Mouse (Mus musculus): ENCODE measurements around the gene Syngr3. TPM values are rescaled to one million over a fixed set of nuclear protein-coding genes. Genes with fewer than 3 reads are reported as not detected.

Gene Syngr3
- polyA plus RNA-seq, 1 experiment: not detected

DNA sequence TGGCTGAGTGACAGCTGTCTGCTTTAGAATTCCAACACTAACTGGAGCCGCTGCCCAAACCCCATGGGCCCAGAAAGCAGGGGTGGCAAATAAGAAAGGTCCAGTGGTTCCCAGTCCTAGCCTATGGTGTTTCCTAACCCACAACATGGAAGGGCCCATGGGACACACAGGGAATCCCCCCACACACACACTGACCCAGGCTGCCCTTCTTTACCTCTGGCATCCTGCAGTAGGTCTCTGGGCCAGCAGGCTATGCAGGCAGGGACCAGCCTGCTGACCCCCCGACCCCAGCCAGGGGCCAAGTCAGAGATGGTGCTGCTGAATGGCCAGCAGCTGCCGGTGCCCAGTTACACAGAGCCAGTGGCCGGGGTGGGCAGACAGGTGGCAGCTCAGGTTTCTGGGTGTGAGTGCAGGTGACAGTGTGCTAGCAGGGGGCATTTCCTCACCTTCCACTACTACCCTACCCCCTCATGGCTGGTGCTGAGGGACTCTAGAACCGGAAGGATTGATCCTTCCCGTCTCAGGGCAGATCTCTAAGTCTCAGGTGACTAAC is 46.9 kb downstream of the Syngr3 start:
- Histone ChIP-seq H3K27ac (ENCODE audit: control insufficient read depth, insufficient read depth, low read depth, low read length, poor library complexity) (no peak overlapping the region), H3K4me3 (replicated peaks; ENCODE audit: control insufficient read depth, low read depth, low read length) (no peak overlapping the region), H3K4me1 (ENCODE audit: control insufficient read depth, insufficient read depth, low read length) (no peaks in the 10 kb centered on the region)
- 88% methylated on average over 6 of the region's 6 CpGs for WGBS
- TF ChIP-seq POLR2A (IDR thresholded peaks at IDR 0.05; ENCODE audit: borderline replicate concordance, control insufficient read depth, low read depth, low read length): no peak
- TF ChIP-seq CTCF (IDR thresholded peaks at IDR 0.05; ENCODE audit: control insufficient read depth, insufficient read depth, low read length): no peak

DNA sequence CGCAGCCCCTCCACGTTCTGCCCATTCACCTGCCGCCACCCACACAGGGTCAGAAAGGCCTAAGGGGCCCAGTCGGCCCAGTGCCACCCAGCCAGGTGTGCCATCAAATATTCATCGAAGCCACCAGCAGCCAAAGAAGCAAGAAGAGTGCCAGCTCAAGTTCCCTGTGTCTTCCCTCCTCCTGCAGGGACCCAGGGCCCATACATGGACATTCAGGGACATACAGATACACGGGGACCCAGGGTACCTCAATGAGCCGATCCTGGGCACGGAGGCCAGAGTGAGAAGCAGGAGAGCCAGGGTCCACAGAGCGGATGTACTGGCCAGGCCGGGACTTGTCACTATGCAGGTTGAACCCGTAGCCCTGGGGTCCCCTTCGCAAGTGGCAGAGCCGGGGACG is 47.8 kb downstream of the Syngr3 start:
- Histone ChIP-seq H3K27ac (ENCODE audit: control insufficient read depth, insufficient read depth, low read depth, low read length, poor library complexity) (no peak overlapping the region), H3K4me1 (ENCODE audit: control insufficient read depth, insufficient read depth, low read length) (no peaks in the 10 kb centered on the region), H3K4me3 (replicated peaks; ENCODE audit: control insufficient read depth, low read depth, low read length) (no peak overlapping the region)
- 90% methylated on average over 14 of the region's 14 CpGs for WGBS
- TF ChIP-seq CTCF (IDR thresholded peaks at IDR 0.05; ENCODE audit: control insufficient read depth, insufficient read depth, low read length) (no peak), POLR2A (IDR thresholded peaks at IDR 0.05; ENCODE audit: borderline replicate concordance, control insufficient read depth, low read depth, low read length) (no peak)

GRCm38 (mm10) chr17:24640581-24640980 is 49.2 kb downstream of the Syngr3 start:
- Histone ChIP-seq H3K4me3 (replicated peaks; ENCODE audit: control insufficient read depth, low read depth, low read length) (no peak overlapping the region), H3K27ac (ENCODE audit: control insufficient read depth, insufficient read depth, low read depth, low read length, poor library complexity) (no peak overlapping the region), H3K4me1 (ENCODE audit: control insufficient read depth, insufficient read depth, low read length) (no peaks in the 10 kb centered on the region)
- 90% methylated on average over 15 of the region's 15 CpGs for WGBS
- TF ChIP-seq POLR2A (IDR thresholded peaks at IDR 0.05; ENCODE audit: borderline replicate concordance, control insufficient read depth, low read depth, low read length) (no peak), CTCF (IDR thresholded peaks at IDR 0.05; ENCODE audit: control insufficient read depth, insufficient read depth, low read length) (no peak)

DNA sequence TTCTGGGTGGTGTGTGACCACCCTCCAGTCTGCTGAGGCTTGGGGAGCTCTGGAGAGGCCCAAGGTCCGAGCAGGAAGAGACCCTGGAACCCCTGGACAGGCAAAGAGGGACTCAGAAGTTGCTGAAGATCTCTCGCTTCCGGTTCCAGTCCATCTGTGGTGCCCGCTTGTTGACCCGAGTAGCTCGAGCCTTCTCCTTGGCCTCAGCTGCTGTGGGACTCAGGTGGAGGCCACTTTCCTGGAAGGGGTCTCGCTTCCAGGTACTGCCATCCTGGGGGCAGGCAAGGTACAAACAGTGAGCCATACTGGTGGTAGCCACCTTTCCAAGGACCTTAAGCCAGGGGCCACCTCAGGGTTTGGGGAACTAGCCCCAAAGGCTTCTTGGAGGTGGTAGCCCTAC is 49.6 kb downstream of the Syngr3 start:
- no peak overlapping the region for H3K4me3 ChIP-seq (replicated peaks; ENCODE audit: control insufficient read depth, low read depth, low read length)
- TF ChIP-seq CTCF (IDR thresholded peaks at IDR 0.05; ENCODE audit: control insufficient read depth, insufficient read depth, low read length) (no peak), POLR2A (IDR thresholded peaks at IDR 0.05; ENCODE audit: borderline replicate concordance, control insufficient read depth, low read depth, low read length) (no peak)
- H3K27ac ChIP-seq (ENCODE audit: control insufficient read depth, insufficient read depth, low read depth, low read length, poor library complexity): no peak overlapping the region
- H3K4me1 ChIP-seq (ENCODE audit: control insufficient read depth, insufficient read depth, low read length): no peaks in the 10 kb centered on the region
- 82% methylated on average over 7 of the region's 7 CpGs for WGBS

- Histone ChIP-seq H3K4me3 (replicated peaks; ENCODE audit: control insufficient read depth, low read depth, low read length) (no peak overlapping the region), H3K4me1 (ENCODE audit: control insufficient read depth, insufficient read depth, low read length) (no peaks in the 10 kb centered on the region), H3K27ac (ENCODE audit: control insufficient read depth, insufficient read depth, low read depth, low read length, poor library complexity) (no peak overlapping the region)
- 91% methylated on average over 5 of the region's 5 CpGs for WGBS
- TF ChIP-seq CTCF (IDR thresholded peaks at IDR 0.05; ENCODE audit: control insufficient read depth, insufficient read depth, low read length): no peak
- TF ChIP-seq POLR2A (IDR thresholded peaks at IDR 0.05; ENCODE audit: borderline replicate concordance, control insufficient read depth, low read depth, low read length): no peak
Observed at GRCm38 (mm10) chr17:24639571-24639988, 50.2 kb downstream of the Syngr3 start.

- H3K27ac ChIP-seq (ENCODE audit: control insufficient read depth, insufficient read depth, low read depth, low read length, poor library complexity): no peak overlapping the region
- WGBS: 76% methylated on average over 9 of the region's 9 CpGs
Observed at GRCm38 (mm10) chr17:24638840-24639239, 50.9 kb downstream of the Syngr3 start.

DNA sequence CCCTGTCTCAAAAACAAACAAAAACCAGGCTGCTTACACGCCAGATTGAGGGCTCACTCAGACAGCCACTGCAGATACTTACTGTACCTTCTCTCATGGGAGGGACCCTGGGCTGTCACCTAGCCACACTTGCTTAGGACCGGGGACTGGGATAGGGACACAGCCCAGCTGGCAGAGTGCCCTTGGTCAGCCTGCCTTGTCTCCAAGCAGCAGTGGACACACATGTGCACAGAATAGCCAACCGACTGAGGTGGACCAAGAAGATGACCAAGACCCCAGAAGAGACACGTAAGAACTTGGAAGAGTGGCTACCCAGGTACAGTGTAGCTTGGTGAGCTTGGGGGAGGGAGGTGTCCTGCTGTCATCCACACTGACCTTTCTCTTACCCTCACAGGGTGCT is 51.5 kb downstream of the Syngr3 start:
- no peak overlapping the region for H3K27ac ChIP-seq (ENCODE audit: control insufficient read depth, insufficient read depth, low read depth, low read length, poor library complexity)
- peaks cover 2% of the 10 kb centered on the region for H3K4me1 ChIP-seq (ENCODE audit: control insufficient read depth, insufficient read depth, low read length)
- 85% methylated on average over 4 of the region's 4 CpGs for WGBS
- H3K4me3 ChIP-seq (replicated peaks; ENCODE audit: control insufficient read depth, low read depth, low read length): no peak overlapping the region
- no peak for TF ChIP-seq CTCF (IDR thresholded peaks at IDR 0.05; ENCODE audit: control insufficient read depth, insufficient read depth, low read length)
- TF ChIP-seq POLR2A (IDR thresholded peaks at IDR 0.05; ENCODE audit: borderline replicate concordance, control insufficient read depth, low read depth, low read length): no peak

More at GRCm38 (mm10) chr17:24638840-24639239, 50.9 kb downstream of the Syngr3 start:
- TF ChIP-seq POLR2A (IDR thresholded peaks at IDR 0.05; ENCODE audit: borderline replicate concordance, control insufficient read depth, low read depth, low read length): no peak
- TF ChIP-seq CTCF (IDR thresholded peaks at IDR 0.05; ENCODE audit: control insufficient read depth, insufficient read depth, low read length): no peak
- no peaks in the 10 kb centered on the region for H3K4me1 ChIP-seq (ENCODE audit: control insufficient read depth, insufficient read depth, low read length)
- no peak overlapping the region for H3K4me3 ChIP-seq (replicated peaks; ENCODE audit: control insufficient read depth, low read depth, low read length)

- WGBS: 73% methylated on average over 5 of the region's 5 CpGs
- Histone ChIP-seq H3K4me3 (replicated peaks; ENCODE audit: control insufficient read depth, low read depth, low read length) (no peak overlapping the region), H3K27ac (ENCODE audit: control insufficient read depth, insufficient read depth, low read depth, low read length, poor library complexity) (no peak overlapping the region), H3K4me1 (ENCODE audit: control insufficient read depth, insufficient read depth, low read length) (peaks cover 5% of the 10 kb centered on the region)
- TF ChIP-seq POLR2A (IDR thresholded peaks at IDR 0.05; ENCODE audit: borderline replicate concordance, control insufficient read depth, low read depth, low read length) (no peak), CTCF (IDR thresholded peaks at IDR 0.05; ENCODE audit: control insufficient read depth, insufficient read depth, low read length) (no peak)
Observed at GRCm38 (mm10) chr17:24636781-24637481, 52.8 kb downstream of the Syngr3 start.
